Mouse (Mus musculus) stomach, postnatal 0 days (tissue): Measurements from ENCODE around the gene Gsto2. TPM values are rescaled to one million over a fixed set of nuclear protein-coding genes. Genes with fewer than 3 reads are reported as not detected.

Source experiments
- ATAC-seq: fragments of 200-750 bp; cut with Nextera tagmentation; 2 replicates; pipeline ENCODE4 v1.8.0; 2017; ENCODE audit not compliant: low FRiP score, low TSS enrichment
- DNase-seq: peaks from one replicate; pipeline ENCODE4 v3.0.0-alpha.2; 2016; ENCODE audit warnings: low spot score
- H3K27ac ChIP-seq: fragments of 300-500 bp; sonication (generic); replicated peaks from 2 replicates; pipeline ENCODE4 v1.5.1; 2014; ENCODE audit warnings: mild to moderate bottlenecking, control low read depth
- H3K27me3 ChIP-seq: fragments of 300-500 bp; sonication (generic); 2 replicates; pipeline ENCODE4 v1.6.1; 2014; ENCODE audit warnings: low read length; ENCODE audit not compliant: control insufficient read depth, insufficient read depth
- H3K36me3 ChIP-seq: fragments of 300-500 bp; sonication (generic); 2 replicates; pipeline ENCODE4 v1.6.1; 2014; ENCODE audit warnings: low read length, mixed read lengths; ENCODE audit not compliant: control insufficient read depth, insufficient read depth
- H3K4me1 ChIP-seq: fragments of 300-500 bp; sonication (generic); replicated peaks from 2 replicates; pipeline ENCODE4 v1.6.1; 2014; ENCODE audit warnings: antibody characterized with exemption; ENCODE audit not compliant: control insufficient read depth, insufficient read depth
- H3K4me2 ChIP-seq: fragments of 300-500 bp; sonication (generic); replicated peaks from 2 replicates; pipeline ENCODE4 v1.6.1; 2014; ENCODE audit warnings: low read depth, mild to moderate bottlenecking, control low read depth, moderate library complexity
- H3K4me3 ChIP-seq: fragments of 300-500 bp; sonication (generic); 2 replicates; pipeline ENCODE4 v1.5.1; 2014; ENCODE audit warnings: low read depth, low read length, control low read depth
- H3K9ac ChIP-seq: fragments of 300-500 bp; sonication (generic); 2 replicates; pipeline ENCODE4 v1.6.1; 2014; ENCODE audit warnings: mild to moderate bottlenecking, low read length, control low read depth, mixed read lengths
- H3K9me3 ChIP-seq: fragments of 300-500 bp; sonication (generic); 2 replicates; pipeline ENCODE4 v1.6.1; 2016; ENCODE audit warnings: low read length; ENCODE audit not compliant: control insufficient read depth
- CTCF ChIP-seq: IDR thresholded peaks from 2 replicates; pipeline ENCODE4 v1.5.1; 2016; ENCODE audit warnings: antibody characterized with exemption, low read depth, mild to moderate bottlenecking, moderate library complexity
- EP300 ChIP-seq: optimal IDR thresholded peaks from 2 replicates; pipeline ENCODE3; 2016; ENCODE audit warnings: antibody characterized with exemption
- WGBS: fragments of 180-500 bp; shearing (Covaris S2); extraction: QIAGEN DNeasy Blood & Tissue Kit; methylation state at CpG from one replicate; pipeline ENCODE4 v1.1.7; 2014; 5-methylcytosine and 5-hydroxymethylcytosine counted together
- polyA plus RNA-seq: library from polyadenylated mRNA; unstranded; fragments of >200 nt; fragmentation: Nextera tagmentation; extraction: Ambion mirVana; gene quantifications from 2 replicates; pipeline ENCODE4 v1.2.1, GENCODE M21; 2015

Gsto2 gene
- polyA plus RNA-seq, 1 experiment from 2014 or later, result 3.5 TPM

DNA sequence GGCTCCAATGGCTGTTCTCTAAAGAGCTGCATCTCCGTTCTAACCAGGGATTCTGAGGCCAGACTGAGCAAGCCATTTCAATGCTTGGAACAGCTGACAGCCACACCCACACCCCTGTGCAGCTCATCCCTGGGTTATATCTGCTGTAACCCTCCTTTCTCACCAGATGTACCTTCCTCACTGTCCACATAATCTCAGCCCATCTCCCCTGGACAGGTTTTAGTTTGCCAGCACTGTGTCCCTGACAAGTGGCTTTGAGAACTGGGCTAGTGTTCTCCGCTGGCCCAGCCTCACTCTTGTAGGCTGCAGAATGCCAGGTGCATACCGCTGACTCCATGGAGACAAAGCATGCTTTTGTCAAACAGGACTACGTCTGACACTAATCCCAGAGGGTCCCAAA, 52.1 kb downstream of the Gsto2 start:
- 36% methylated on average over 4 of the region's 4 CpGs for WGBS
- Histone ChIP-seq H3K27ac (no peak overlapping the region), H3K4me3 (peak overlapping the region; percentile 80; the same call in 1 of the 2 replicates), H3K27me3 (no peaks in the 10 kb centered on the region), H3K9ac (no peak overlapping the region), H3K4me2 (peak overlapping the region; percentile 83), H3K36me3 (no peaks in the 10 kb centered on the region), H3K9me3 (no peaks in the 10 kb centered on the region), H3K4me1 (0 out of 2 replicates have a peak, but pooled peaks cover 8% of the 10 kb centered on the region)
- no peak for ATAC-seq
- TF ChIP-seq CTCF (no peak), EP300 (no peak)
- no peak for DNase-seq

DNA sequence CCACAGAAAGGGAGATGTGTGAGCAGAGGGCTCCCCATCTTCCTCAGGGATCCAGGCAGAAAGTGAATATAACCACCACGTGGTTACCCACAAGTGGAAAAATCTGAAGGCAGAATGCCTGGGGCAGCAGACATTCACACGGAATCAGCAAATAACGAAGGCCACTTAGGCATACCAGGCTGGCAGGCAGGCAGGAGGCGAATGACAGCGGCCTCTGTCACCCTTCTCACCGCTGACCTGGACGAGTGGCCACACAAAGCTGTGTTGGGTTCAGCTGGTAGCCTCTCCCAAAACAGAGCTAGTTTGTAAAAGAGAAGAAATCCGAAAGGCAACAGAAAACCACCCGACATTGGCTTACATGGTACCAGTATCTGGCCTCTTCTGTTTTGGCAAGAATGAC, 52.7 kb downstream of the Gsto2 start:
- ATAC-seq (no peak), DNase-seq (no peak)
- TF ChIP-seq EP300 (no peak), CTCF (no peak)
- Histone ChIP-seq H3K27ac (peak overlapping the region; percentile 97; the same call in 1 of the 2 replicates), H3K4me2 (peak overlapping the region; percentile 83), H3K4me3 (peak overlapping the region; percentile 80), H3K9ac (peak overlapping the region; percentile 80), H3K9me3 (no peaks in the 10 kb centered on the region), H3K27me3 (no peaks in the 10 kb centered on the region), H3K4me1 (0 out of 2 replicates have a peak, but pooled peaks cover 8% of the 10 kb centered on the region), H3K36me3 (no peaks in the 10 kb centered on the region)
- WGBS, result 22% methylated on average over 9 of the region's 9 CpGs

DNA sequence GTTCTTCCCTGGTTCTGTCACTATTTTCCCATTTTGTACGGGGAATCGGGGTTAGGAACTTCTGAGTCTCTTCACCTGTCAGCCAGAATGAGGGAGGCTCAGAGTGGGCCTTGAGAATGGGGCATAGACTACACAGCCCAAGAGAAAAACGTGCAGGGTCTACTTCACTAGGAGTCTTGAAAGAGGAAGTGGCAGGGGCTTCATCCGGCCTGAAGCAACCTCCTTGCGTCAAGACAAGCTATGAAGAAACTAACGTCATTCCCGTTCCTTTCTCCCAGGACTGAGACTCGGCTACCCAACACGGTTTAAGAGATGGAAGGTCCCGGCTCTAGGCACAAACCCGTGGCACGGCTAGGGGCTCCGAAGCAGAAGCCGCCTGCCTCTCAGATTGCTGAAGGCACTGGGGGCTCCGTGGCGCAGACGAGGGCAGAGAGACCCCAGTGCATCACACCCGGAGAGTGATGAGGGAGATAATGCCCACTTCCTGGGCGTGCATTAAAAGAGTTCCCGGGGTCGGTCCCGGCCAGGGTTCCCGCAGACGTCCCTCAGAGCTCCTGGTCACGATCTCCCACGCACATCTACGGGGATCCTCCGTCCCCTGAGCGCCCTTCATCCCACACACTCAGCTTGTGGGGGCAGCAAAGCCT, 53.2 kb downstream of the Gsto2 start:
- Histone ChIP-seq H3K27ac (peak overlapping the region; percentile 97), H3K27me3 (no peaks in the 10 kb centered on the region), H3K9ac (peak overlapping the region; percentile 80), H3K4me2 (peak overlapping the region; percentile 83), H3K9me3 (no peaks in the 10 kb centered on the region), H3K4me1 (0 out of 2 replicates have a peak, but pooled peaks cover 8% of the 10 kb centered on the region), H3K4me3 (peak overlapping the region; percentile 80), H3K36me3 (no peaks in the 10 kb centered on the region)
- TF ChIP-seq CTCF (no peak), EP300 (no peak)
- WGBS, result under 1% methylated on average over 25 of the region's 29 CpGs
- ATAC-seq, result no peak; the same call in 1 of the 2 replicates
- no peak for DNase-seq

DNA sequence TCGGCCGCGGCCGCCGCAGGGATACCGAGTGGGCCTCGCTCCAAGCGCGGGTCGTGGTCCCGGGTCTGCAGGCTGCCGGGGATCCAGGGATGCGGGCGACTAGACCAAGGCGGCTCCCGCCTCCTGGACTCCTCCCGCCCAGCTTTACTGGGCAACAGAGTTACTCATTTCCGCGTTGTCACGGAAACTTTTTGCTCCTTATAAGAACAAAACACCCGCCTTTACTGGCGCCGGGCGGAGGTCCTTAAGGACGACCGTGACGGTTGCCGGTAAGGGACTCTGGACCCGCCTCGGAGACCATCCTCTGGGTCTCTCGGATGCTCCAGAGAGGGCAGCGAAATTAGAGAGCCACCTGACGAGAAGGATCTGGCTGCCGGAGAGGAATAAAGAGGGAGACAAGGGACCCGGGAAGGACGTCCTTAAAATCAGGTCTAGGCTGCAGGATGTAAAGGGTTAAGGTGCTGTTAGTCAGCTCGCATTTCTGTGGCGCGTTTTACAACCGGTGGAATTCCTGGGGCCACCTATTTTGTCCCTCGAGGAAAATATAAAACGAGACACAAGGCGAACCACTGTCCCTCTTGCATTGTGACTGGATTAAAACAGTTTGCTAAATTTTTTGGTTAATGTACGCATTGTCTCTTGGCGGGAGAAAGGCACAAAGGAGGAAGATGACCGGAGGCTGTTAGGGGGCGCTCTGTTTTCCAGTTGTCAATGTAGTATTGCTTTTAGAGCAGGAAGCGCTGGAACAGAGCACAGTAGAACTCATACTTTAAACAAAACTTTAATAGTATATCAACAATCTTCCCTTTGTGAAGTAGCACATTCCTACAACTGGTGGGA, 54.0 kb downstream of the Gsto2 start, which contains the start of the genes Cfap43 and Itprip:
TSS of gene Cfap43 (minus strand) at position 162 of the 840 bp plus-strand sequence.
TSS of gene Itprip (minus strand) at position 174 of the 840 bp plus-strand sequence.
- TF ChIP-seq CTCF (peak; percentile 68), EP300 (peak; percentile 47)
- peak within 1 kb of the TSS; percentile 80 for H3K9ac ChIP-seq
- no peaks in the 10 kb centered on the region for H3K9me3 ChIP-seq
- peak within 1 kb of the TSS; percentile 83 for H3K4me2 ChIP-seq
- H3K27ac ChIP-seq, result peak within 1 kb of the TSS; percentile 97
- ATAC-seq, result peak; percentile 90
- peak; percentile 83 for DNase-seq
- no peaks in the 10 kb centered on the region for H3K27me3 ChIP-seq
- H3K36me3 ChIP-seq, result no peaks in the 10 kb centered on the region
- H3K4me3 ChIP-seq, result peak within 1 kb of the TSS; percentile 80
- 0 out of 2 replicates have a peak, but pooled peaks cover 8% of the 10 kb centered on the region for H3K4me1 ChIP-seq
- 0% methylated on average over 48 of the region's 48 CpGs for WGBS

DNA sequence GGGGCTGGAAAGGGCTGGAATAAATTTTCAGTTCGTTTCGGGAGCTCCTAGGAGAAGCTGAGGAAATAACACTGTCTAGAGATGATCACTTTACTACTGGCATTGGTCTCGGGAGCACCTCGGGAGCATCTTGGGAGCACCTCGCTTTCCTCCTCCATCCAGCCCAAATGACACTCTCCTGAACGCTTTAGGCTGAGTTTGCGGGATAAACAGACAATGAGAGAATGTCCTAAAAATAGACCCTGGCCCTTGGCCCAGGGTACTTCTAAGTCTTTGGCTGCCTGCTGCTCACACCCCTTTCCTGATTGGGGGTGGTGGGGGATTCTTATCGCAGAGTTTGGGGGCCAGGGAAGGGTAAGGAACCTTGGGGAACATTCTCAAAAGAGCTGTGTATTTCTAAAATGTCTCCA, 54.6 kb downstream of the Gsto2 start:
- H3K4me3 ChIP-seq, result peak overlapping the region; percentile 80
- H3K9ac ChIP-seq, result peak overlapping the region; percentile 80
- no peaks in the 10 kb centered on the region for H3K36me3 ChIP-seq
- 0 out of 2 replicates have a peak, but pooled peaks cover 8% of the 10 kb centered on the region for H3K4me1 ChIP-seq
- no peaks in the 10 kb centered on the region for H3K9me3 ChIP-seq
- H3K27ac ChIP-seq, result peak overlapping the region; percentile 97
- DNase-seq, result no peak
- peak overlapping the region; percentile 83 for H3K4me2 ChIP-seq
- TF ChIP-seq EP300 (no peak), CTCF (no peak)
- no peak; the same call in 1 of the 2 replicates for ATAC-seq
- H3K27me3 ChIP-seq, result no peaks in the 10 kb centered on the region
- 0% methylated on average over 8 of the region's 8 CpGs for WGBS
